Comparison of ENCODE assay signal across 1 mouse cellular context in the genomic region with DNA sequence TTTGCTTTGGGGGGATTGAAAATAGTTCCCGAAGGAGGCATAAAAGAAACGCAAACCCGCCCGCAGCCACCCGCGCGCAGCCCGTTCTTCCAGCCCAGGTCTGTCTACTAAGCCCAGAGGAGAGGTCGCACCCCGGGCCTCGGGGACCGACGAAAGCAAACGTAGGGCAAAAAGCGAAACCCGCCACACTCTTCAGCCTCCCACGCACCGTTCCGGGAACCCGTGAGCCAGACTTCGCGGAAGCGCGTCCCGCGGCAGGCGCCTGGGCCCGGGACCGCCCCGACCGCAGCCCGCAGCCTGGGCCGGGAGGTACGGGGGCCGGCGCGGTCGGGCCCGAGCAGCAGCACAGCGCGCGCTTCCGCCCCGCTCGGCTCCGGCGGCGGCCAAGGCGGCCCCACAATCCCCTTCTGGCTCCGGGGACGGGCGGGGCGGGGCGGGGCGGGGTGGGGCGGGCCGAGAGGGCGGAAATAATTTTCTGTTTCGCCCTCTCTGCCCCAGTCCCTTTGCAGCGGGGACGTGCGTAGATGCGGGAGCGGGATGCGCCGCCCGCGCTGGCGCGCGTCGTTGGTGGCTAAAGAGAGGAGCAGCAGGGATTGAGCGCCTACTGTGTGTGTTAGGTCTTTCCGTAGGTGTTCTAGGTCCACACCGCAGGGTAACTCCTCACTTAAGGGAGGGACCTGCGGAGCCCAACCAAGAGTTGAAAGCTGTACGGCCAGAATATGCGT.
A peak's percentile ranks its signal among the peaks of the same experiment; 100 is the strongest.
TF ChIP-seq lines count a peak whose summit lies in the region.

No protein-coding gene starts in this region.

TF ChIP-seq in CH12.LX, 34 proteins besides CTCF, POLR2A, EP300 and RAD21:
- TF ChIP-seq ZMIZ1 (IDR thresholded peaks at IDR 0.05; ENCODE audit: low read depth, low read length) (peak; percentile 96), TBP (conservative IDR thresholded peaks at IDR 0.05; ENCODE audit: low read depth, low read length) (peak; percentile 78; the same call in 1 of the 2 replicates), MYC (IDR thresholded peaks at IDR 0.05; ENCODE audit: low read depth, low read length) (no peak), RCOR1 (conservative IDR thresholded peaks at IDR 0.05; ENCODE audit: low read depth, low read length) (no peak; the same call in 1 of the 2 replicates), CHD1 (IDR thresholded peaks at IDR 0.05; ENCODE audit: low read depth, low read length) (no peak; the same call in none of the 2 replicates), ZKSCAN1 (IDR thresholded peaks at IDR 0.05; ENCODE audit: borderline replicate concordance, low read depth, low read length) (peak; percentile 76), ZC3H11A (IDR thresholded peaks at IDR 0.05; ENCODE audit: low read depth, low read length) (no peak), IRF4 (IDR thresholded peaks at IDR 0.05; ENCODE audit: low read depth, low read length) (peak; percentile 50; the same call in 1 of the 2 replicates), JUND (conservative IDR thresholded peaks at IDR 0.05; ENCODE audit: low read depth, low read length) (no peak), BHLHE40 (IDR thresholded peaks at IDR 0.05; ENCODE audit: low read depth, low read length) (no peak), JUN (IDR thresholded peaks at IDR 0.05; ENCODE audit: insufficient read depth, low read depth, low read length) (no peak; the same call in 1 of the 2 replicates), E2F4 (IDR thresholded peaks at IDR 0.05; ENCODE audit: insufficient replicate concordance, low read depth, low read length) (0 out of 2 replicates have a peak, but pooled peaks have one; percentile 68), SIN3A (IDR thresholded peaks at IDR 0.05; ENCODE audit: low read length) (peak; percentile 90), USF2 (conservative IDR thresholded peaks at IDR 0.05; ENCODE audit: low read depth, low read length) (no peak), ETS1 (conservative IDR thresholded peaks at IDR 0.05; ENCODE audit: low read depth, low read length) (no peak), GABPA (IDR thresholded peaks at IDR 0.05; ENCODE audit: insufficient replicate concordance, low read depth, low read length) (no peak), ZNF384 (IDR thresholded peaks at IDR 0.05; ENCODE audit: low read depth, low read length) (no peak), UBTF (IDR thresholded peaks at IDR 0.05; ENCODE audit: low read depth, low read length) (no peak; the same call in 1 of the 2 replicates), MAZ (IDR thresholded peaks at IDR 0.05; ENCODE audit: low read depth, low read length) (peak; percentile 87), MAFK (IDR thresholded peaks at IDR 0.05; ENCODE audit: insufficient replicate concordance, low read length) (0 out of 2 replicates have a peak, but pooled peaks have one; percentile 20), HCFC1 (IDR thresholded peaks at IDR 0.05; ENCODE audit: low read depth, low read length) (peak; percentile 45), USF1 (IDR thresholded peaks at IDR 0.05; ENCODE audit: low read depth, low read length) (no peak), MXI1 (IDR thresholded peaks at IDR 0.05; ENCODE audit: low read depth, low read length) (peak; percentile 82), MEF2A (IDR thresholded peaks at IDR 0.05; ENCODE audit: borderline replicate concordance, low read depth, low read length) (peak; percentile 71), CHD2 (IDR thresholded peaks at IDR 0.05; ENCODE audit: low read length) (no peak; the same call in 1 of the 2 replicates), SMC3 (IDR thresholded peaks at IDR 0.05; ENCODE audit: low read depth, low read length) (no peak), PAX5 (IDR thresholded peaks at IDR 0.05; ENCODE audit: low read length) (no peak), POLR2AphosphoS2 (IDR thresholded peaks at IDR 0.05; ENCODE audit: low read depth, low read length) (no peak), NRF1 (IDR thresholded peaks at IDR 0.05; ENCODE audit: low read depth, low read length) (peak; percentile 46; the same call in 1 of the 2 replicates), ELF1 (IDR thresholded peaks at IDR 0.05; ENCODE audit: low read depth, low read length) (peak; percentile 85), TCF12 (IDR thresholded peaks at IDR 0.05; ENCODE audit: low read depth, low read length) (peak; percentile 77), MAX (IDR thresholded peaks at IDR 0.05; ENCODE audit: low read length) (0 out of 2 replicates have a peak, but pooled peaks have one; percentile 26), NELFE (IDR thresholded peaks at IDR 0.05; ENCODE audit: low read depth, low read length) (peak; percentile 91), KAT2A (IDR thresholded peaks at IDR 0.05; ENCODE audit: insufficient replicate concordance, low read length) (0 out of 2 replicates have a peak, but pooled peaks have one; percentile 59)
